Mouse (Mus musculus) G1E (cell line): Measurements from ENCODE around the gene Myzap.

ENCODE experiments used
- CTCF ChIP-seq: IDR thresholded peaks from 2 replicates; pipeline ENCODE4 v1.5.1; 2012; ENCODE audit warnings: low read depth, low read length, inconsistent platforms, mixed read lengths
- GATA1 ChIP-seq: IDR thresholded peaks from 2 replicates; pipeline ENCODE4 v1.6.1; 2012; ENCODE audit warnings: borderline replicate concordance, low read length, inconsistent platforms, mixed read lengths
- GATA2 ChIP-seq: IDR thresholded peaks from 2 replicates; pipeline ENCODE4 v1.6.1; 2012; ENCODE audit warnings: low read depth, low read length, inconsistent platforms, borderline replicate concordance
- POLR2AphosphoS5 ChIP-seq: IDR thresholded peaks from 2 replicates; pipeline ENCODE4 v1.6.1; 2012; ENCODE audit warnings: low read depth, low read length, inconsistent platforms; ENCODE audit not compliant: insufficient replicate concordance
- TAL1 ChIP-seq: conservative IDR thresholded peaks from 2 replicates; pipeline ENCODE4 v1.6.1; 2012; ENCODE audit warnings: low read depth, low read length, inconsistent platforms, mixed read lengths

DNA sequence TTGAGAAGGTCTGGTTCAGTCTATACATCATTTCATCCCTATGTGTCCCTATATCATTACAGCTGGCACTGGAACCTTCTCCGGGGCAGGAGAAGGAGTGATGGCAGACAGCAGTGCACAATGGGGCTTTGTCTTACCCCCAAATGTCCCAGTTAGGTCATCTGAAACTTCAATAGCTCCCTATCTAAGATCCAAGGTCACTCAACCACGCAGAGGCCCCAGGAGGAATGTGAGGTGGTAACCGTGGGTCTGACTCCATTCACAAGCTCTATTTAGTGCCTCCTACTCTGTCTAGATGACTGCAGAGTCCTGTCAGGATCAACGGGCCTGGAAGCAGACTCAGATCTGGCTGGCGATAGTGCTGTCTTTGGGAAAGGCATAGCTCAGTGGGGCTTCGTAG is 36.8 kb upstream of the Myzap start:
- TF ChIP-seq CTCF (no peak), TAL1 (no peak), GATA1 (no peak), POLR2AphosphoS5 (no peak), GATA2 (no peak)
